Mouse (Mus musculus): ENCODE data around the gene Gm42674.

GRCm38 (mm10) chr3:90579433-90579832, 22.3 kb upstream of the Gm42674 start:
- TF ChIP-seq POLR2A (IDR thresholded peaks at IDR 0.05; ENCODE audit: insufficient read depth, low read depth, low read length) (no peak), CTCF (IDR thresholded peaks at IDR 0.05; ENCODE audit: insufficient read depth, low read depth, low read length) (no peak)
